Mouse (Mus musculus): ENCODE measurements at regions not wholly inside any gene's neighbourhood (a gene's known extent, or its start where the extent isn't known, plus 50 kb on each side); places are given as distances from the start of the nearest gene placed in this dataset.

- H3K9ac ChIP-seq (ENCODE audit: low read depth, low read length) = no peak overlapping the region
- 55% methylated on average over 3 of the region's 3 CpGs for WGBS (ENCODE audit: insufficient replicate concordance)
- no peak for ATAC-seq (ENCODE audit: low read depth)
- H3K4me2 ChIP-seq (ENCODE audit: low read depth, low read length) = no peak overlapping the region
- no peak overlapping the region for H3K4me3 ChIP-seq (ENCODE audit: low read depth, low read length)
- no peaks in the 10 kb centered on the region for H3K36me3 ChIP-seq (ENCODE audit: control insufficient read depth, insufficient read depth)
- H3K27me3 ChIP-seq (ENCODE audit: control insufficient read depth, insufficient read depth, low read depth, low read length) = no peaks in the 10 kb centered on the region
- H3K9me3 ChIP-seq (replicated peaks; ENCODE audit: control insufficient read depth, low read length) = no peaks in the 10 kb centered on the region
- no peaks in the 10 kb centered on the region for H3K4me1 ChIP-seq (ENCODE audit: control insufficient read depth, low read depth, low read length)
- H3K27ac ChIP-seq (ENCODE audit: low read length) = no peak overlapping the region
Observed at GRCm38 (mm10) chr5:43039525-43039924, 193.4 kb upstream of the Cpeb2 start.

- Histone ChIP-seq H3K9me3 (replicated peaks; ENCODE audit: control insufficient read depth, low read length) (no peaks in the 10 kb centered on the region), H3K4me1 (ENCODE audit: control insufficient read depth, low read depth, low read length) (no peaks in the 10 kb centered on the region), H3K27ac (ENCODE audit: low read length) (no peak overlapping the region), H3K9ac (ENCODE audit: low read depth, low read length) (no peak overlapping the region), H3K4me2 (ENCODE audit: low read depth, low read length) (no peak overlapping the region), H3K36me3 (ENCODE audit: control insufficient read depth, insufficient read depth) (no peaks in the 10 kb centered on the region), H3K27me3 (ENCODE audit: control insufficient read depth, insufficient read depth, low read depth, low read length) (no peaks in the 10 kb centered on the region), H3K4me3 (ENCODE audit: low read depth, low read length) (no peak overlapping the region)
- ATAC-seq (ENCODE audit: low read depth) = no peak
- WGBS (ENCODE audit: insufficient replicate concordance) = 65% methylated on average over 3 of the region's 3 CpGs
Observed at GRCm38 (mm10) chr5:43042585-43042984, 190.4 kb upstream of the Cpeb2 start.

GRCm38 (mm10) chr5:43045860-43046259 lies 187.1 kb upstream of the Cpeb2 start:
- Histone ChIP-seq H3K4me1 (ENCODE audit: control insufficient read depth, low read depth, low read length) (no peaks in the 10 kb centered on the region), H3K4me3 (ENCODE audit: low read depth, low read length) (no peak overlapping the region), H3K4me2 (ENCODE audit: low read depth, low read length) (no peak overlapping the region), H3K36me3 (ENCODE audit: control insufficient read depth, insufficient read depth) (no peaks in the 10 kb centered on the region), H3K27ac (ENCODE audit: low read length) (no peak overlapping the region), H3K27me3 (ENCODE audit: control insufficient read depth, insufficient read depth, low read depth, low read length) (no peaks in the 10 kb centered on the region), H3K9ac (ENCODE audit: low read depth, low read length) (no peak overlapping the region), H3K9me3 (replicated peaks; ENCODE audit: control insufficient read depth, low read length) (no peaks in the 10 kb centered on the region)
- WGBS (ENCODE audit: insufficient replicate concordance) = 30% methylated on average over 3 of the region's 3 CpGs
- ATAC-seq (ENCODE audit: low read depth) = no peak

GRCm38 (mm10) chr5:43047316-43047715 lies 185.7 kb upstream of the Cpeb2 start:
- Histone ChIP-seq H3K9me3 (replicated peaks; ENCODE audit: control insufficient read depth, low read length) (no peaks in the 10 kb centered on the region), H3K36me3 (ENCODE audit: control insufficient read depth, insufficient read depth) (no peaks in the 10 kb centered on the region), H3K4me1 (ENCODE audit: control insufficient read depth, low read depth, low read length) (no peaks in the 10 kb centered on the region), H3K27me3 (ENCODE audit: control insufficient read depth, insufficient read depth, low read depth, low read length) (no peaks in the 10 kb centered on the region), H3K9ac (ENCODE audit: low read depth, low read length) (no peak overlapping the region), H3K4me2 (ENCODE audit: low read depth, low read length) (no peak overlapping the region), H3K27ac (ENCODE audit: low read length) (no peak overlapping the region), H3K4me3 (ENCODE audit: low read depth, low read length) (no peak overlapping the region)
- no peak for ATAC-seq (ENCODE audit: low read depth)
- WGBS (ENCODE audit: insufficient replicate concordance) = 56% methylated on average over 2 of the region's 2 CpGs

- 35% methylated on average over 8 of the region's 8 CpGs for WGBS (ENCODE audit: insufficient replicate concordance)
Observed at GRCm38 (mm10) chr5:43048196-43049050, 184.5 kb upstream of the Cpeb2 start.

GRCm38 (mm10) chr5:43049381-43050301 lies 183.3 kb upstream of the Cpeb2 start:
- no peak overlapping the region for H3K27ac ChIP-seq (ENCODE audit: low read length)

More at GRCm38 (mm10) chr5:43048196-43049050, 184.5 kb upstream of the Cpeb2 start:
- H3K4me3 ChIP-seq (ENCODE audit: low read depth, low read length) = no peak overlapping the region
- no peaks in the 10 kb centered on the region for H3K27me3 ChIP-seq (ENCODE audit: control insufficient read depth, insufficient read depth, low read depth, low read length)
- H3K27ac ChIP-seq (ENCODE audit: low read length) = no peak overlapping the region
- no peaks in the 10 kb centered on the region for H3K4me1 ChIP-seq (ENCODE audit: control insufficient read depth, low read depth, low read length)
- ATAC-seq (ENCODE audit: low read depth) = peak; percentile 41; the same call in 1 of the 2 replicates
- no peak overlapping the region for H3K9ac ChIP-seq (ENCODE audit: low read depth, low read length)
- H3K9me3 ChIP-seq (replicated peaks; ENCODE audit: control insufficient read depth, low read length) = no peaks in the 10 kb centered on the region
- no peak overlapping the region for H3K4me2 ChIP-seq (ENCODE audit: low read depth, low read length)
- H3K36me3 ChIP-seq (ENCODE audit: control insufficient read depth, insufficient read depth) = no peaks in the 10 kb centered on the region

GRCm38 (mm10) chr5:43050961-43051517 lies 181.9 kb upstream of the Cpeb2 start:
- WGBS (ENCODE audit: insufficient replicate concordance) = 38% methylated on average over 7 of the region's 7 CpGs
- Histone ChIP-seq H3K9ac (ENCODE audit: low read depth, low read length) (no peak overlapping the region), H3K9me3 (replicated peaks; ENCODE audit: control insufficient read depth, low read length) (no peaks in the 10 kb centered on the region), H3K4me1 (ENCODE audit: control insufficient read depth, low read depth, low read length) (no peaks in the 10 kb centered on the region), H3K4me3 (ENCODE audit: low read depth, low read length) (no peak overlapping the region), H3K36me3 (ENCODE audit: control insufficient read depth, insufficient read depth) (no peaks in the 10 kb centered on the region), H3K27ac (ENCODE audit: low read length) (no peak overlapping the region), H3K4me2 (ENCODE audit: low read depth, low read length) (no peak overlapping the region), H3K27me3 (ENCODE audit: control insufficient read depth, insufficient read depth, low read depth, low read length) (no peaks in the 10 kb centered on the region)
- ATAC-seq (ENCODE audit: low read depth) = no peak

More at GRCm38 (mm10) chr5:43049381-43050301, 183.3 kb upstream of the Cpeb2 start:
- H3K36me3 ChIP-seq (ENCODE audit: control insufficient read depth, insufficient read depth) = no peaks in the 10 kb centered on the region
- no peak overlapping the region for H3K4me3 ChIP-seq (ENCODE audit: low read depth, low read length)
- ATAC-seq (ENCODE audit: low read depth) = no peak
- H3K4me2 ChIP-seq (ENCODE audit: low read depth, low read length) = no peak overlapping the region
- H3K9ac ChIP-seq (ENCODE audit: low read depth, low read length) = no peak overlapping the region
- no peaks in the 10 kb centered on the region for H3K4me1 ChIP-seq (ENCODE audit: control insufficient read depth, low read depth, low read length)
- WGBS (ENCODE audit: insufficient replicate concordance) = 56% methylated on average over 4 of the region's 4 CpGs
- H3K9me3 ChIP-seq (replicated peaks; ENCODE audit: control insufficient read depth, low read length) = no peaks in the 10 kb centered on the region
- no peaks in the 10 kb centered on the region for H3K27me3 ChIP-seq (ENCODE audit: control insufficient read depth, insufficient read depth, low read depth, low read length)

- 21% methylated on average over 1 of the region's 1 CpGs for WGBS (ENCODE audit: insufficient replicate concordance)
- H3K4me3 ChIP-seq (ENCODE audit: low read depth, low read length) = no peak overlapping the region
- H3K9me3 ChIP-seq (replicated peaks; ENCODE audit: control insufficient read depth, low read length) = no peaks in the 10 kb centered on the region
Observed at GRCm38 (mm10) chr5:43052668-43053067, 180.3 kb upstream of the Cpeb2 start.

More at GRCm38 (mm10) chr5:43052668-43053067, 180.3 kb upstream of the Cpeb2 start:
- Histone ChIP-seq H3K27ac (ENCODE audit: low read length) (no peak overlapping the region), H3K36me3 (ENCODE audit: control insufficient read depth, insufficient read depth) (no peaks in the 10 kb centered on the region), H3K27me3 (ENCODE audit: control insufficient read depth, insufficient read depth, low read depth, low read length) (no peaks in the 10 kb centered on the region), H3K4me1 (ENCODE audit: control insufficient read depth, low read depth, low read length) (no peaks in the 10 kb centered on the region), H3K4me2 (ENCODE audit: low read depth, low read length) (no peak overlapping the region), H3K9ac (ENCODE audit: low read depth, low read length) (no peak overlapping the region)
- ATAC-seq (ENCODE audit: low read depth) = peak; percentile 71

Data from liver, embryonic 16.5 days (tissue).